Mouse (Mus musculus) adrenal gland (tissue): ENCODE measurements at regions not wholly inside any gene's neighbourhood (a gene's known extent, or its start where the extent isn't known, plus 50 kb on each side); places are given as distances from the start of the nearest gene placed in this dataset.

Experiments
- intact Hi-C: fragments of 180-260 bp; cut with DNase I; formaldehyde crosslinking; loops from one replicate; pipeline ENCODE4 v1.15.1; 2025

DNA sequence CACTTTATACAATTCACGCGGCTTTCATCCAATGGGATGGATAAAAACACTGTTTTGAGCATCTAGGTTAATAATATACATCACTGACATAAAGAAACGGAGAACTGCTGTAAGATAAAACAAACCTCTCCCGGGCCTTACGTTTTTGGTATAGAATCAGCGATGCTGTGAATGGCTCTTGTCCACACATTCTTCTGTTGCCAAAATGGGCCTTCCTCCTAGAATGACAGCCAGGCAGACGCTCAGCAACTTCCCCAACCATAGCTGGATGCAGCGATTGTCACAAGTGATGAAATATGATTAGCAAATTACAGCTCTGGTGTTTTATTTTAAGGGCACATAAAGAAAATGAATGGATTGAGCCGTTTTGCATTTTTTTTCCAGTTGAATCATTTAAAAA is 447.0 kb upstream of the Jarid2 start:
- intact Hi-C loops: no loop called here

DNA sequence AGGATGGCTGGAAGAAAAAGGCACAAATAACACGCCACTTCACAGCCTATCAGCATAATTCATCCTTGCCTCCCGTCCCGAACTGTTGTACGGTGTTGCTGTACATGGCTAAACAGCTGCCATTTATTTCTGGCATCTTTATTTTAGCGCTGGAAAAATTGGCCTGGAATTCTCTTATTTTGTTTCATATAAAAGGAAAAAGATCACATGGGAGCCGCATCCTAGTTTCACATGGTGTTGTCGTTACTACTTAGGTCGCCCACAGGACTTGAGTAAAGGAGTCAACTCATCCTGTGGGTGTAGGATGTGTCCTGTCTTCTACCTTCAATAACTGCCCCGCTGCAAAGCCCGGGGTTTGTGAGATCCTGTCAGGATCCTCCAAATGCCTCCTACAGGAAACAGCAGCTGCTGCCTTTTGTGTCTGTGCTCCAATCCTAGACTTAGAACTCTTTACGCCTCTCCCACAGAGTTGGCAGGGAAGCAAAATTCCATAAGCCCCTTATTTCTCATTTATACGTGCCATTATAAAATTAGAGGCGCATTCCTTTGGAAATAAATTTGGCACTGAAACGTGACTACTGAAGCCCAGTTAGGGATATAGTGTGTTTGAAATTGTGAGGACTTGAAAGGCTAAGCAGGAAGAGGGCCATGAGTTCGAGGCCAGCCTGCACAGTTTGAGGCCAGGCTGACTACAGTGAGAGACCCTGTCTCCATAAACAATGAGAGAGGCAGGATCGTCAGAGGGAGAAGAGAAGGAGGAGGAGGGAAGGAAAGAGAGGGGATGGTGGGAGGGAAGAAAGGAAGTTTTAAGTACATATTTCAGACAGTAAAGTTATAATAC is 446.3 kb upstream of the Jarid2 start:
- intact Hi-C loops: no loop called here

DNA sequence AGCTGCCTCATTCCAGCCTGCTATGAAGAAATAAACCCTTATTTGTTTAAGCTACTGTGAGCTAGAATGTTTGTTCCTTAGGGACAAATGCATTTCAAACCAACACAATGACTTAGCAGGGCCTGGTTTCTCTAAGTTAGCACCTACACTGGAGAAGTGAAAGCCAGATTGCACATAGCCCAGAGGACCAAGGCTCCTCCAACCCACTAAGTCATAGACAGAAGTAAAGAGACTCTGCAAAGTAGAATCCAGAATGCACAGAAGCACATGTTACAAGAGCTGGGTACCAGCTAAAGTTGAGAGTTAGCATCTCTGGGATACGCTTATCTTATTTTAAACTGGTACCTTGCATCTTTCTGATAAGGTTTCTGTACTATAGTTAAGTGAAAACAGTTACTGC is 443.4 kb upstream of the Jarid2 start:
- intact Hi-C loops: no loop called here

GRCm38 (mm10) chr13:44290199-44290598 is 439.1 kb upstream of the Jarid2 start:
- intact Hi-C loops: no loop called here

- intact Hi-C loops: no loop called here
Observed at GRCm38 (mm10) chr13:44292476-44293056, 436.7 kb upstream of the Jarid2 start.

DNA sequence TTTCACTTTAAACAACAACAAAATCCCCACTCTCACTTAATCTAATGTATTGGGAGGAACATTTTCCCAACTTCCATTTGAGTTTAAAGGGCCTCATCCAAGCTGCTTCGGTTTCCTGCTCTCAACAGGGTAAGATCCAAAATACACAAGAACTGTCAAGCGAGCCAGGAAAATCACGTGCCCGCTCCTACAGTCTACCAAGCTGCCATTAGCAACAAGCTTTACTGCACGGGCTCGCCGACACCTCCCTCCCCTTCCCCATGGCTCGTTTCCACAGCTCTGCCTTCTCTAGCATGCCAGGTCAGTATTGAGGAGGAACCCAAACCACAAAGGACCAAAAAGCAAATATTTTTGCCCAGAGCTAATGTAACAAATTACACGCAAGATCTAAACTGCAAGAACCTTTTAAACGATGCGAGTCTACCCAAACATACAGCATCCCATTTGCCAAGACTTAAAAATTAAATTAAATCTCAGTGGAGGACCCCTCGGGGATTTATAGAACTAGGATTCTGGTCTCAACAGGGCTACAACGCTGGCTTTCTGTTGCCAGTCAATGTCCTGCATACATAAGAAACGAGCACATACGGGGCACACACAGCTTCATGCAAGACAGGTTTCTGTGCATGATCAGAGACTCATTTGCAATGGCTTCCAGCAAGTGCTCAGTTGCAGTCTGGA is 435.4 kb upstream of the Jarid2 start:
- intact Hi-C loops: no loop called here

DNA sequence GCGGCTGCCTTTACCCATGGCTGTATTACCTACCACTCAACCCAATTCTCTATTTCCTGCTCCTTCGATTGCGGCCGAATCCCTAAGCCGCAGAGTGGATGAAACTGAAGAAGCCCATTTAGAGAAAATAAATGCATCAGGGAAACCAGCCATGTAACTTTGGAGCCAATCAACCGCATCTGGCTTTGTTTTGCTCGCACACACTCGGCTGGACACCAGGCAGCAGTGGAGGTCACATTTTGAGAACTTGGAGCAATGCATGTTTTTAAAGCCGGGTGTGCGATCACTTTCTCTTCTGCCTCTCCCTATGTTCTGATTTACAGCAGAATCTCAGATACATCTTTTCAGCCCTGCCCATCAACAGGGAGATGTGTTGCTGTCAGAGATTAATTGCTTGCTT is 433.7 kb upstream of the Jarid2 start:
- intact Hi-C loops: no loop called here

GRCm38 (mm10) chr13:44300611-44301010 is 428.7 kb upstream of the Jarid2 start:
- intact Hi-C loops: no loop called here

GRCm38 (mm10) chr13:44301215-44301614 is 428.1 kb upstream of the Jarid2 start:
- intact Hi-C loops: no loop called here

- intact Hi-C loops: no loop called here
Observed at GRCm38 (mm10) chr13:44301936-44302335, 427.3 kb upstream of the Jarid2 start.

DNA sequence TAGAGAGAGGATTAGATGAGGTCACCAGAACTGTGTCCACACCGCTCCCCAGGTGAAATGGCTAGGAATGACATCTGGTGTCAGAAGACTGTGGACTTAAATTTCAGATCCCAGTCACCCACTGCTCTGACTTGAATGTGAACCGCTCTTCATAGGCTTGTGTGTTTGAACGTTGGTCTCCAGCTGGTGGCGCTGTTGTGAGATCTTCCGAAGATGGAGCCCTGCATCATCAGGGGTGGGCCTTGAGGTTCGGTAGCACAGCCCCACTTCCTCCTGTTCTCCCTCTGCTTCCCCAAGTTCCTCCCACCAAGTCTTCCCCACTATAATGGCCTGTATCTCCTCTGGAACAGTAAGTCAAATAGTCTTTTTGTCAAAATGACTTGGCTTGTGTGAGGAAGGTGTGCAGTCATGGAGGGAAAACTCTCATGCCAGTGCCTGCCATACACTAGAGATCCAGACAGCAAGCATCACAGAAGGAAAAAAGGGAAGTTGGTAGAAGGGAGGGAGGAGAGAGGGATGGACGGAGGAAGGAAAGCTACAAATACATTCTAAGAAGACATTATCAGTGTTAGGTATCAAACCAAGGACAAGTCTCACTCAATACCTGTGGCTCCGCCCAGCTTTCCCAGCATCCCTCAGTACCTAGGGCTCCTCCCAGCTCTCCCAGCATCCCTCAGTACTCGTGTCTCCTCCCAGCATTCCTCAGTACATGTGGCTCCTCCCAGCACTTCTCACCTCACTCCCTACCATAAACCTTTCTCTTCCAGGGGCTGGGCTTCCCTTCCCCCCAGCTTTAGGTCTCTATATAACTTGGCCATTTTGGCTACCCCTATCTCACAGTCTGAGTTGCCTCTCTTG is 423.9 kb upstream of the Jarid2 start:
- intact Hi-C loops: no loop called here

DNA sequence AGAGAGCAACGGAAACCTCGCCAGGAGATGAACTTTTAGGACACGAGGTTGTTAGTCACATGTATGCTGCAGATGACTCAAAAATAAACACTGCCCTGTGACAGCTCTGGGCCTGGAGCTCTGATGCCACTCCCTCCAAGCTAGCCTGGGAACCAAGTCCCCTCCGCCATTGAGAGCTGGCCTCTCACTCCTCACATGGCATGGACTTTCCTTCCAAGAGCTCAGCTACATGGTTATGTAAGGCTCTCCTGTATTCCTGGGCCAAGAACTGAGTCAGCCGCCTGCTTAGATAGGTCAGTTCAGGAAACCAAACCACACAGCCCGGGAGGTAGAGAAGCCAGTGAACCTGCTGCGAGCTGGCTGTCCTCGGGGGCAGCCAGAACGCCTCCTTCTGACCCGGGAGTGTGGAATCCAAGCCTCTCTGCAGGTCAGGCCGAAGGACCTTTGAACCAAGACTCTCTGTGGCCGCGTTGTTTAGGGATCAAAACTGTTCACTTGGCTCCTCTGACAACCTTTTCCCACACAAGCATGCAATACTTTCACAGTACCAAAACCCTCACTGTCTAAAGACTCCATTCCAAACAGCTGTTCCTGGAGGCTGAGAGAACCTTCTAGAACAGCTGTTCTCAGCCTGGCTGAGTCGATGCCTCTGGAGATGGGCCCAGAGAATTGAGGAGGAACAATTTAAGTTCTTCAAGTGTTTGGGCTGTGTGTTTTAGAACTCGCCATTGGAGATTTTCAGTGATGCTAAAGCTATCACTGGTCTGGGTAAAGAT is 422.8 kb upstream of the Jarid2 start:
- intact Hi-C loops: no loop called here

DNA sequence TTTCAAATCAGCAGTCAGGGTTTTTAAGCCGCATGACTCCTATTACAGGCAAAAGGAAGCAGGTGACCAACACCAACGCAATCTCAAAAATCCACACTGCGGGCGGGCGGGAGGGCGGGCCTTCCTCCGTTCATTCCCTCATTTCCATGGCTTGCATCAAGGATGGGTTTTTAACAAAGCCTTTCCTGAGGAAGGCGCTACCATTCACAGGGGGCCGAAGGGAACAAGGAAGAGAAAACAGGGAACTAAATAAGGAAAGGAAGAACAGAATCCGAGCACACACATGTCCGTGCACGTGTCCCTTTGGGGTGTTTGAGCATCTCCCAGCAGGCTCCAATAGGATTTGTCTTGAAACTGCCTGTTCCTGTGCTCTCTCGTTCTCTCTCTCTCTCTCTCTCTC is 421.0 kb upstream of the Jarid2 start:
- intact Hi-C loops: no loop called here

DNA sequence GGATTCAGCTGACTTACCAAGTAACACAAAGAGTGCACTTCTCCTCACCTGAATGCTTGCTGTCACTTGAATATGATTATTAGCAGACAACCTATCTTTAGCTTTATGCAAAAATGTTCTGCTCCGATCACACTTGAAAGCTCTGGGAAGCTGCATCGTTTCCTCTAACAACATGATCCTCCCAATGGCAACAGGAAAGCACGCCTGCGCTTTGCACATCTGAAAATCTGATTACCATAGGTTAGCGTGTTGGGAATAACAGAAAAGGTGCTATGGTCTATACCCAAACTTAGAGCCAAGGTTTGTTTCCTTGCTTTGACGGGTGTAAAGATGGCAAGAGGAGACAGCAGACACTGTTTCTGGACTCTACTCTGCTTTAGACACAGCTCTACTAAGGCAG is 417.0 kb upstream of the Jarid2 start:
- intact Hi-C loops: no loop called here

DNA sequence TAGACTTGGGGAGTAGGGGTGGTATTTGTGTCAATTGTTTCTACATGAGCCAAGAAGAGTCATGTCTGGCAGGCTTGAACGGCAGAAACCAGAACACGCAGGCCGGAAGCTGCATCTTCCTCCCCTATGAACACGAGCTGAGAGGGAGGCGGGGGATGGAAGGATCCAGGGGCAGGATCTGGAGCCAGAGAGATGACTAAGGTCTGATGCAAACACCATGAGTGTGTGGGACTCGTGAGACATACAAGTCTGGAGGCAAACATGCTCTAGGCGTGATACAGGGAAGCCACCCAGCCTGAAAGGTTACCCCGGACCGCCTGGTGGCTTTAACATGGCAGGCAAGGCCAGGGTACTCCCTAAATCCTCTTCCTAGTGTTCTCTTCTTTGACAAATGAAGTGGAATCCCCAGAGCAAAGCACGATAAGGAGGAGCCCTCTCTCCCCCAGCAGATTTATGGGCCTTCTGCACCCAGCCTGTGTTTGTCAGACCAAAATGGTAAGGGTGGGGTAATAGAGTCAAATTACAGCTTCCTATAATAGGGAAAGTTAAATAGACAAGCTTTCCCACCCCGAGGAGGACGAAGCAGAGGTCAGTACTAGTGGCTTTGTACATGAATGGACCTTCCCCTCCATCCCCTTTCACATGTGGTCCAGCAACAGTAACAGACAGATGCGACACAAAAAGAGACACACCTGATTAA is 412.4 kb upstream of the Jarid2 start:
- intact Hi-C loops: no loop called here

DNA sequence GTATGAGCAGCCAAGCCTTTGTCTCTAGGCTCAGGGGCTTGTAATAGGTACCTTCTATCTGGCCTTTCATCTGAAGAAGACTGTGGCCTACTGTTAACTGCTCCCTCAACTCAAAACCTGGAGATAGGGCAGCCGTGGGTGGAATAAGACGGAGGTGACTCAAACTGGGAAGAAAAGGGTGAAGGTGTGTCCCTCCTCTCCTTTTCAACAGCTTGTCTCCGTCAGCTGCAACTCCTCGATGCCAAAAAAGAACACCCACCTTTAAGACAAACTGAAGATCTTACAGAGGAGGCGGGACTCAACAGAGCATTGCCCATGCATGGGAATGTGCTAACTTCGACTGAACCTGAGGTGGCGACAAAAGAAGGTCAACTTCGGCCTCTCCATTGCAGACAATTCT is 411.7 kb upstream of the Jarid2 start:
- intact Hi-C loops: no loop called here

GRCm38 (mm10) chr13:44319101-44319500 is 410.2 kb upstream of the Jarid2 start:
- intact Hi-C loops: no loop called here

- intact Hi-C loops: no loop called here
Observed at GRCm38 (mm10) chr13:44319511-44319910, 409.8 kb upstream of the Jarid2 start.

DNA sequence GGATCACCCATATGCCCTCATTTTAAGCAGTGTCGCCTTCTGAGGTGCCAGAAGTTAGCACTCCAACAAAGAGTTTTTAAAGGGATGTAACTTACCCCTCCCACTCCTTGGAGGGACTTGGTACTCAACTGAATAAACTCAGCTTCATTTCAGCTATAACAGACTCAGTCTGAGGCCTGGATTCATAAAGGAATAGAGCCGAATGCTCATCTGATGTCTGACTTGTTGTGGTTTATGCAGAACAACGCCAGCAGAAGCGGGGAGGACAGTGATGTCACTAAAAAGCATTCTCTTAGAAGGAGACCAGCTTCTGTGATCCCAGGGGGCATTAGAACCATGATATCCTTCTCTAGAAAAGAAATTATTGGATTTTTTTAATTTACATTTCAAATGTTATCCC is 409.0 kb upstream of the Jarid2 start:
- intact Hi-C loops: no loop called here

GRCm38 (mm10) chr13:44321009-44321596 is 408.2 kb upstream of the Jarid2 start:
- intact Hi-C loops: no loop called here
